In genomic region chr17:51195561-51195960, GRCm38 (mm10) we compare ENCODE assay signal across 26 mouse cellular contexts.
"Had no signal": no experiment of that assay in that cellular context is flagged by ENCODE, and none has a peak within 500 bp of the region (broad histone marks: within the 10 kb centered on the region; RNA-seq: fewer than 3 reads in every experiment).

No protein-coding gene starts in this region.

- H3K4me2 ChIP-seq: heart, embryonic 11.5 days; heart, embryonic 13.5 days; heart, embryonic 15.5 days; hindbrain, embryonic 13.5 days; hindbrain, embryonic 15.5 days; limb, embryonic 12.5 days; liver, embryonic 11.5 days; liver, embryonic 13.5 days; liver, embryonic 15.5 days had no signal

- DNase-seq: gastrocnemius, postnatal 14 days; gastrocnemius, postnatal 36 days; heart, adult 11 months; heart, adult 2 months; heart, postnatal 14 days; heart, postnatal 36 days; kidney, adult 18-20 months; kidney, adult 8-10 months; kidney, postnatal 10 days; kidney, postnatal 25 days; kidney, postnatal 4 days; liver; liver, embryonic 13.5 days; liver, postnatal 0 days had no signal

- H3K27ac ChIP-seq: heart, adult 2 months; heart, embryonic 13.5 days; heart, embryonic 15.5 days; hindbrain, embryonic 13.5 days; hindbrain, embryonic 15.5 days; hindbrain, postnatal 0 days; layer of hippocampus, adult 2 months; limb, embryonic 10.5 days; limb, embryonic 12.5 days; liver, embryonic 13.5 days; liver, embryonic 15.5 days had no signal

- ATAC-seq: hindbrain, postnatal 0 days; intestine, embryonic 16.5 days; liver, postnatal 0 days had no signal

- H3K27me3 ChIP-seq: heart, embryonic 13.5 days; heart, embryonic 15.5 days; hindbrain, embryonic 13.5 days; hindbrain, embryonic 15.5 days; limb, embryonic 12.5 days; liver, embryonic 13.5 days; liver, embryonic 15.5 days had no signal

- H3K9ac ChIP-seq: heart, embryonic 13.5 days; heart, embryonic 15.5 days; hindbrain, embryonic 13.5 days; hindbrain, embryonic 15.5 days; limb, embryonic 12.5 days; liver, embryonic 13.5 days; liver, embryonic 15.5 days; liver, postnatal 0 days had no signal

- H3K9me3 ChIP-seq: heart, embryonic 13.5 days; heart, embryonic 15.5 days; hindbrain, embryonic 13.5 days; hindbrain, embryonic 15.5 days; limb, embryonic 10.5 days; limb, embryonic 12.5 days; liver, embryonic 13.5 days; liver, embryonic 15.5 days had no signal

- H3K36me3 ChIP-seq: heart, embryonic 13.5 days; heart, embryonic 15.5 days; hindbrain, embryonic 13.5 days; hindbrain, embryonic 15.5 days; limb, embryonic 10.5 days; limb, embryonic 12.5 days; liver, embryonic 13.5 days; liver, embryonic 15.5 days had no signal

- H3K4me3 ChIP-seq: heart, adult 2 months; heart, embryonic 13.5 days; heart, embryonic 15.5 days; hindbrain, embryonic 13.5 days; hindbrain, embryonic 15.5 days; layer of hippocampus, adult 2 months; limb, embryonic 10.5 days; limb, embryonic 12.5 days; liver, embryonic 13.5 days; liver, embryonic 15.5 days had no signal

- H3K4me1 ChIP-seq: heart, embryonic 13.5 days; heart, embryonic 15.5 days; hindbrain, embryonic 13.5 days; hindbrain, embryonic 15.5 days; limb, embryonic 10.5 days; limb, embryonic 12.5 days; liver, embryonic 13.5 days; liver, embryonic 15.5 days had no signal
